Mouse (Mus musculus) stomach, postnatal 0 days (tissue): ENCODE data around the gene Smim15. TPM values are rescaled to one million over a fixed set of nuclear protein-coding genes. Genes with fewer than 3 reads are reported as not detected.

Source experiments
- ATAC-seq: fragments of 200-750 bp; cut with Nextera tagmentation; 2 replicates; pipeline ENCODE4 v1.8.0; 2017; ENCODE audit not compliant: low FRiP score, low TSS enrichment
- DNase-seq: peaks from one replicate; pipeline ENCODE4 v3.0.0-alpha.2; 2016; ENCODE audit warnings: low spot score
- H3K27ac ChIP-seq: fragments of 300-500 bp; sonication (generic); replicated peaks from 2 replicates; pipeline ENCODE4 v1.5.1; 2014; ENCODE audit warnings: mild to moderate bottlenecking, control low read depth
- H3K27me3 ChIP-seq: fragments of 300-500 bp; sonication (generic); 2 replicates; pipeline ENCODE4 v1.6.1; 2014; ENCODE audit warnings: low read length; ENCODE audit not compliant: control insufficient read depth, insufficient read depth
- H3K36me3 ChIP-seq: fragments of 300-500 bp; sonication (generic); 2 replicates; pipeline ENCODE4 v1.6.1; 2014; ENCODE audit warnings: low read length, mixed read lengths; ENCODE audit not compliant: control insufficient read depth, insufficient read depth
- H3K4me1 ChIP-seq: fragments of 300-500 bp; sonication (generic); replicated peaks from 2 replicates; pipeline ENCODE4 v1.6.1; 2014; ENCODE audit warnings: antibody characterized with exemption; ENCODE audit not compliant: control insufficient read depth, insufficient read depth
- H3K4me2 ChIP-seq: fragments of 300-500 bp; sonication (generic); replicated peaks from 2 replicates; pipeline ENCODE4 v1.6.1; 2014; ENCODE audit warnings: low read depth, mild to moderate bottlenecking, control low read depth, moderate library complexity
- H3K4me3 ChIP-seq: fragments of 300-500 bp; sonication (generic); 2 replicates; pipeline ENCODE4 v1.5.1; 2014; ENCODE audit warnings: low read depth, low read length, control low read depth
- H3K9ac ChIP-seq: fragments of 300-500 bp; sonication (generic); 2 replicates; pipeline ENCODE4 v1.6.1; 2014; ENCODE audit warnings: mild to moderate bottlenecking, low read length, control low read depth, mixed read lengths
- H3K9me3 ChIP-seq: fragments of 300-500 bp; sonication (generic); 2 replicates; pipeline ENCODE4 v1.6.1; 2016; ENCODE audit warnings: low read length; ENCODE audit not compliant: control insufficient read depth
- CTCF ChIP-seq: IDR thresholded peaks from 2 replicates; pipeline ENCODE4 v1.5.1; 2016; ENCODE audit warnings: antibody characterized with exemption, low read depth, mild to moderate bottlenecking, moderate library complexity
- EP300 ChIP-seq: optimal IDR thresholded peaks from 2 replicates; pipeline ENCODE3; 2016; ENCODE audit warnings: antibody characterized with exemption
- WGBS: fragments of 180-500 bp; shearing (Covaris S2); extraction: QIAGEN DNeasy Blood & Tissue Kit; methylation state at CpG from one replicate; pipeline ENCODE4 v1.1.7; 2014; 5-methylcytosine and 5-hydroxymethylcytosine counted together
- polyA plus RNA-seq: library from polyadenylated mRNA; unstranded; fragments of >200 nt; fragmentation: Nextera tagmentation; extraction: Ambion mirVana; gene quantifications from 2 replicates; pipeline ENCODE4 v1.2.1, GENCODE M21; 2015

The Smim15 gene
- polyA plus RNA-seq, 1 experiment from 2014 or later, result 46.5 TPM

GRCm38 (mm10) chr13:108096446-108096845 is 52.2 kb downstream of the Smim15 start:
- Histone ChIP-seq H3K9ac (no peak overlapping the region), H3K4me3 (no peak overlapping the region), H3K36me3 (no peaks in the 10 kb centered on the region), H3K9me3 (no peaks in the 10 kb centered on the region), H3K4me2 (no peak overlapping the region), H3K27me3 (no peaks in the 10 kb centered on the region), H3K4me1 (no peaks in the 10 kb centered on the region; the same call in 1 of the 2 replicates), H3K27ac (no peak overlapping the region)
- 53% methylated on average over 7 of the region's 7 CpGs for WGBS
- DNase-seq, result no peak
- ATAC-seq, result no peak
- TF ChIP-seq EP300 (no peak), CTCF (no peak)

Other genes with a start within 250 kb of the Smim15 start
- gene Ndufaf2, start 114.2 kb downstream of the Smim15 start, polyA plus RNA-seq, result 39.9 and 44.9 TPM in 2 replicates
- 8.3 and 8.4 TPM in 2 replicates for gene Ercc8, start 114.3 kb downstream of the Smim15 start, polyA plus RNA-seq
- 71.0 and 73.3 TPM in 2 replicates for gene Elovl7, start 170.0 kb downstream of the Smim15 start, polyA plus RNA-seq